21 mouse cellular contexts compared by ENCODE assay signal in the genomic region with DNA sequence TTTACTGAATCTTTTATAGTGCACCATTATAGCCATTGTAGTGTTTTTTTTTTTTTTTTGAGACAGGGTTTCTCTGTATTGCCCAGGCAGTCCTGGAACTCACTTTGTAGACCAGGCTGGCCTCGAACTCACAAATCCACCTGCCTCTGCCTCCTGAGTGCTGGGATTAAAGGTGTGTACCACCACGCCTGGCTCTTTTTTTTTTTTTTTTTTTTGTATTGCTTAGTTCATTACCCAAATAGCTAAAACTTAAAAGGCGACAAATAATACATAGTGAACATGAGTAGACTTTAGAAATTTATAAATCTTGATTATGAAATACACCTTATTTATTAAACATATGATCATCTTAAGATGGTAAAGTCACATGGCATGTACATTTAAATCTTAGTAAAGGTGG. TPM values are rescaled to one million over a fixed set of nuclear protein-coding genes. Genes with fewer than 3 reads are reported as not detected.
DNase-seq lines count a peak whose midpoint lies in the region; ATAC-seq and TF ChIP-seq lines count a peak whose summit lies in the region.
"Had no signal": no experiment of that assay in that cellular context is flagged by ENCODE, and none has a peak within 500 bp of the region (broad histone marks: within the 10 kb centered on the region; RNA-seq: fewer than 3 reads in every experiment).

No protein-coding gene starts in this region.

- H3K36me3 ChIP-seq in erythroblast, embryonic 14.5 days (ENCODE audit: control insufficient read depth) = peaks cover 32% of the 10 kb centered on the region
- no peaks in the 10 kb centered on the region for H3K36me3 ChIP-seq in lung, embryonic 14.5 days (ENCODE audit: insufficient read depth)
- no peaks in the 10 kb centered on the region for H3K36me3 ChIP-seq in liver, embryonic 13.5 days
- H3K36me3 ChIP-seq: forebrain, embryonic 15.5 days; lung, embryonic 15.5 days; midbrain, embryonic 12.5 days; stomach, embryonic 15.5 days had no signal

- TF ChIP-seq CTCF in lung, embryonic 14.5 days (IDR thresholded peaks at IDR 0.05; ENCODE audit: low read depth) = no peak

- peak overlapping the region; percentile 86 for H3K4me2 ChIP-seq in lung, embryonic 14.5 days
- peak overlapping the region; percentile 73 for H3K4me2 ChIP-seq in liver, embryonic 13.5 days

- peaks cover 54% of the 10 kb centered on the region for H3K4me1 ChIP-seq in erythroblast, embryonic 14.5 days (ENCODE audit: control insufficient read depth)
- H3K4me1 ChIP-seq in lung, embryonic 14.5 days (ENCODE audit: insufficient read depth) = 0 out of 2 replicates have a peak, but pooled peaks cover 3% of the 10 kb centered on the region
- H3K4me1 ChIP-seq in liver, embryonic 13.5 days (replicated peaks) = peaks cover 45% of the 10 kb centered on the region

- no peak overlapping the region for H3K27ac ChIP-seq in lung, embryonic 14.5 days (ENCODE audit: low read depth)
- peak overlapping the region; percentile 98 for H3K27ac ChIP-seq in liver, embryonic 13.5 days
- H3K27ac ChIP-seq: forebrain, embryonic 15.5 days; midbrain, embryonic 12.5 days had no signal

- WGBS in lung, embryonic 14.5 days = 80% methylated on average over 3 of the region's 3 CpGs
- WGBS in liver, embryonic 13.5 days (ENCODE audit: insufficient replicate concordance) = 62% methylated on average over 3 of the region's 3 CpGs

- no peak for ATAC-seq in erythroblast, adult 5-6 weeks (replicated peaks; ENCODE audit: low FRiP score, poor library complexity, severe bottlenecking)
- no peak for ATAC-seq in lung, embryonic 14.5 days (ENCODE audit: insufficient read depth)
- ATAC-seq in liver, embryonic 13.5 days (ENCODE audit: low read depth) = no peak
- ATAC-seq: CD4-positive, CD25-positive, alpha-beta regulatory T cell, adult 4 months; forebrain, embryonic 15.5 days had no signal

- H3K4me3 ChIP-seq in erythroblast, embryonic 14.5 days (replicated peaks) = peak overlapping the region; percentile 64
- no peak overlapping the region for H3K4me3 ChIP-seq in lung, embryonic 14.5 days (ENCODE audit: low read depth, low read length)
- peak overlapping the region; percentile 67 for H3K4me3 ChIP-seq in liver, embryonic 13.5 days (replicated peaks)

- no peak overlapping the region; the same call in 1 of the 2 replicates for H3K9ac ChIP-seq in lung, embryonic 14.5 days
- peak overlapping the region; percentile 90 for H3K9ac ChIP-seq in liver, embryonic 13.5 days
- H3K9ac ChIP-seq: forebrain, embryonic 15.5 days; stomach, embryonic 15.5 days had no signal

- no peak for DNase-seq in lung, embryonic 14.5 days
- DNase-seq in lung, postnatal 14 days = no peak
- DNase-seq in liver, embryonic 13.5 days = no peak
- no peak for DNase-seq in thymus, adult 18-20 months
- DNase-seq in embryo, embryonic 9.5 days (ENCODE audit: extremely low spot score) = no peak
- no peak for DNase-seq in ovary, postnatal 14 days (ENCODE audit: low spot score)
- DNase-seq: adrenal gland, postnatal 36 days; cerebellum, adult 11-12 months; cerebellum, postnatal 14 days; gastrocnemius, postnatal 25 days; kidney, adult 2 months; kidney, postnatal 25 days; right cerebral cortex, postnatal 25 days had no signal

- no peaks in the 10 kb centered on the region for H3K9me3 ChIP-seq in erythroblast, embryonic 14.5 days (ENCODE audit: control insufficient read depth, low read length)
- H3K9me3 ChIP-seq in lung, embryonic 14.5 days (ENCODE audit: low read depth, low read length) = no peaks in the 10 kb centered on the region
- no peaks in the 10 kb centered on the region for H3K9me3 ChIP-seq in liver, embryonic 13.5 days (replicated peaks)
- H3K9me3 ChIP-seq: forebrain, embryonic 15.5 days; lung, embryonic 15.5 days; midbrain, embryonic 12.5 days; stomach, embryonic 15.5 days had no signal

- H3K27me3 ChIP-seq in erythroblast, embryonic 14.5 days (ENCODE audit: control insufficient read depth) = no peaks in the 10 kb centered on the region
- H3K27me3 ChIP-seq in lung, embryonic 14.5 days (ENCODE audit: insufficient read depth, low read length) = no peaks in the 10 kb centered on the region
- H3K27me3 ChIP-seq in liver, embryonic 13.5 days = no peaks in the 10 kb centered on the region
- H3K27me3 ChIP-seq: forebrain, embryonic 15.5 days; lung, embryonic 15.5 days; midbrain, embryonic 12.5 days; stomach, embryonic 15.5 days had no signal

RNA-seq across cellular contexts. Expression of a gene that starts 1.7 kb away (rescaled TPM):
- polyA plus RNA-seq in erythroblast, embryonic 14.5 days (2012) = 0.43 and 3.0 TPM in 2 replicates
- total RNA-seq in erythroblast, adult 5-6 weeks (2015; ENCODE audit: low replicate concordance) = 13.4 and 18.2 TPM in 2 replicates
- 63.0 and 67.3 TPM in 2 replicates for total RNA-seq in erythroblast, adult 5-6 weeks (2017; ENCODE audit: low replicate concordance)
- polyA plus RNA-seq in lung, embryonic 14.5 days (2014; fragmentation: Nextera tagmentation; extraction: Ambion mirVana) = 1.0 and 1.8 TPM in 2 replicates
- 1.7 TPM in 2 replicates for polyA plus RNA-seq in liver, embryonic 13.5 days (2015; fragmentation: Nextera tagmentation; extraction: Ambion mirVana)
- polyA plus RNA-seq: neural tube, embryonic 14.5 days had no signal

RNA-seq across cellular contexts. Expression of a gene that starts 2.4 kb away (rescaled TPM):
- 1.3 and 3.3 TPM in 2 replicates for polyA plus RNA-seq in erythroblast, embryonic 14.5 days (2012)
- total RNA-seq in erythroblast, adult 5-6 weeks (2015; ENCODE audit: low replicate concordance) = 12.7 and 21.7 TPM in 2 replicates
- 51.2 and 57.7 TPM in 2 replicates for total RNA-seq in erythroblast, adult 5-6 weeks (2017; ENCODE audit: low replicate concordance)
- polyA plus RNA-seq in lung, embryonic 14.5 days (2014; fragmentation: Nextera tagmentation; extraction: Ambion mirVana) = 2.0 and 2.6 TPM in 2 replicates
- polyA plus RNA-seq in liver, embryonic 13.5 days (2015; fragmentation: Nextera tagmentation; extraction: Ambion mirVana) = 1.1 and 2.1 TPM in 2 replicates
- polyA plus RNA-seq: CD4-positive, CD25-positive, alpha-beta regulatory T cell, adult 4 months; neural tube, embryonic 14.5 days had no signal

RNA-seq across cellular contexts. Expression of a gene that starts 6.3 kb away (rescaled TPM):
- 8.8 and 11.7 TPM in 2 replicates for polyA plus RNA-seq in erythroblast, embryonic 14.5 days (2012)
- 74.4 and 97.2 TPM in 2 replicates for total RNA-seq in erythroblast, adult 5-6 weeks (2015; ENCODE audit: low replicate concordance)
- total RNA-seq in erythroblast, adult 5-6 weeks (2017; ENCODE audit: low replicate concordance) = 54.5 and 131 TPM in 2 replicates
- polyA plus RNA-seq in lung, embryonic 14.5 days (2014; fragmentation: Nextera tagmentation; extraction: Ambion mirVana) = 6.6 and 7.5 TPM in 2 replicates
- polyA plus RNA-seq in liver, embryonic 13.5 days (2015; fragmentation: Nextera tagmentation; extraction: Ambion mirVana) = 10.3 and 17.1 TPM in 2 replicates
- polyA plus RNA-seq: CD4-positive, CD25-positive, alpha-beta regulatory T cell, adult 4 months had no signal

RNA-seq across cellular contexts. Expression of a gene that starts 7.8 kb away (rescaled TPM):
- 52.5 and 62.7 TPM in 2 replicates for polyA plus RNA-seq in erythroblast, embryonic 14.5 days (2012)
- 20.7 and 32.7 TPM in 2 replicates for total RNA-seq in erythroblast, adult 5-6 weeks (2015; ENCODE audit: low replicate concordance)
- total RNA-seq in erythroblast, adult 5-6 weeks (2017; ENCODE audit: low replicate concordance) = 925 and 1,298 TPM in 2 replicates
- 13.0 and 14.6 TPM in 2 replicates for polyA plus RNA-seq in lung, embryonic 14.5 days (2014; fragmentation: Nextera tagmentation; extraction: Ambion mirVana)
- 7.7 and 13.6 TPM in 2 replicates for polyA plus RNA-seq in liver, embryonic 13.5 days (2015; fragmentation: Nextera tagmentation; extraction: Ambion mirVana)
- polyA plus RNA-seq: neural tube, embryonic 14.5 days had no signal

RNA-seq across cellular contexts. Expression of a gene that starts 10.0 kb away (rescaled TPM):
- 8.3 and 13.8 TPM in 2 replicates for polyA plus RNA-seq in erythroblast, embryonic 14.5 days (2012)
- total RNA-seq in erythroblast, adult 5-6 weeks (2015; ENCODE audit: low replicate concordance) = 55.5 and 68.5 TPM in 2 replicates
- total RNA-seq in erythroblast, adult 5-6 weeks (2017; ENCODE audit: low replicate concordance) = 1,011 and 1,279 TPM in 2 replicates
- 1.4 and 2.7 TPM in 2 replicates for polyA plus RNA-seq in lung, embryonic 14.5 days (2014; fragmentation: Nextera tagmentation; extraction: Ambion mirVana)
- 0.98 and 4.2 TPM in 2 replicates for polyA plus RNA-seq in liver, embryonic 13.5 days (2015; fragmentation: Nextera tagmentation; extraction: Ambion mirVana)
- polyA plus RNA-seq: neural tube, embryonic 14.5 days had no signal
